Mouse (Mus musculus): ENCODE measurements around the gene Dctn2. TPM values are rescaled to one million over a fixed set of nuclear protein-coding genes. Genes with fewer than 3 reads are reported as not detected.

Dctn2 gene
- total and polyA plus RNA-seq, 3 experiments = 66.3 to 91.9 (median 79.1) TPM

DNA sequence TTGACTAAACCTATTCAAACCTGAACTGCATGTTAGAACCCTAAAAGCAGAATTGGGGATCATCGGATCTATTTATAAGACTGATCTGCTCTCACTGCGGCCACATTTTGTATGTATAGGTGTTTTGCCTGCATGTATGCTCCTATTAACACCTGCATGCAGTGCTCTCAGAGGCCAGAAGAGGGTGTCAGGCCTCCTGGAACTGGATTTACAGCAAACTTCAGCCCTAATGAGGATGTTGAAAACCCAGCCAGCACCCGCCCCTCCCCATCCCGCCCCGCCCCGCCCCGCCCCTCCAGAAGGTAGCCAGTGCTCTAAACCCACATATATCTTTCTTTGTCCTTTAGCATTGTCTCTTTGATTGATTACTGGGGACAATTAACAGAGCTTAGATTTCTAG lies 58.3 kb downstream of the Dctn2 start (continued):
- TF ChIP-seq ZKSCAN1 (IDR thresholded peaks at IDR 0.05; ENCODE audit: borderline replicate concordance, low read depth, low read length) (no peak), CTCF (conservative IDR thresholded peaks at IDR 0.05 in 1 of 2, IDR thresholded peaks at IDR 0.05 in 1 of 2; ENCODE audit: low read depth in 2 of 2, low read length in 2 of 2) (peak; percentile 44 to 72; a peak in 3 of 4 replicates), BHLHE40 (IDR thresholded peaks at IDR 0.05; ENCODE audit: low read depth, low read length) (no peak)

DNA sequence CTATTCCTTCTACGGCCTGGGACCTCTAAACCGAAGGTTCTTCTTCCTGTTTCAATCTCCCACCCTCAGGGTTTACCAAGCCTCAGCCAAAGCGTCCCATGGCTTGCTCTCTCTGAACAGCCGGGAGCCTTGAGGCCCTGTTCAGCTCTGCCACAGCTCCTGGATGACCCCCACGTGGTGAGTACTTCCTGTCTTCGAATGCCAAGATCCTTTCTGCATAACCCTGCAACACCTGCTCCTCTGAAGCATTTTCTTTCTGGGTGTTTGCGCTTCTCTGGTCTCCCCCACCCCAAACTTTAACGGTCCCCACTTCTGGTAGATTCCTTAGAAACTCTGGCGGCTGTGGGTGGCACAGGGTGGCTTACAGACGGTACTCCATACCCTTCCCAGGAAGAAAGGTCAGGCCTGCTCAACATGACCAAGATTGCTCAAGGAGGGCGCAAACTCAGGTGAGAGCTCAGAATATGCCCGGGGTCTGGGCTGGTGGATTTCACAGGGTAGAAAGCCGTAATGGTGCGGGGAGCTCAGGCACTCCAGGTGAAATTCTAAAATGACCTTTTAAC lies 59.4 kb downstream of the Dctn2 start:
- Histone ChIP-seq H3K9ac (ENCODE audit: insufficient read depth, low read depth) (no peak overlapping the region), H3K27me3 (replicated peaks) (no peaks in the 10 kb centered on the region), H3K9me3 (replicated peaks; ENCODE audit: low read length) (no peaks in the 10 kb centered on the region), H3K4me1 (ENCODE audit: control insufficient read depth in 1 of 2, insufficient read depth in 2 of 2) (peaks cover 5 to 41% of the 10 kb centered on the region in 2 experiments), H3K27ac (ENCODE audit: insufficient read depth, low read depth) (no peak overlapping the region), H3K79me2 (replicated peaks; ENCODE audit: control insufficient read depth, extremely low read depth, insufficient read depth, poor library complexity, severe bottlenecking) (no peaks in the 10 kb centered on the region), H3K4me3 (replicated peaks in 1 of 3; ENCODE audit: low read depth in 2 of 3, low read length in 2 of 3, poor library complexity in 1 of 3) (no peak overlapping the region), H3K4me2 (ENCODE audit: insufficient read depth, low read depth, poor library complexity, severe bottlenecking) (no peak overlapping the region), H3K36me3 (replicated peaks in 1 of 2; ENCODE audit: control insufficient read depth in 1 of 2, insufficient read depth in 1 of 2, low read length in 1 of 2) (peaks cover 36 to 53% of the 10 kb centered on the region in 2 experiments)
- dilution Hi-C loops (cut with MboI; ENCODE audit: extremely low pct_ligation_motif_present, extremely low pct_unique_long_range_greater_than_20kb, low sequenced_read_pairs) = no loop called here
- no peak for DNase-seq (ENCODE audit: extremely low read depth)
- in situ Hi-C loops (cut with MboI; ENCODE audit: low pct_ligation_motif_present, low pct_unique_long_range_greater_than_20kb, low sequenced_read_pairs) = no loop called here
- TF ChIP-seq ZNF384 (IDR thresholded peaks at IDR 0.05; ENCODE audit: low read depth, low read length) = no peak
- no peak for TF ChIP-seq ETS1 (conservative IDR thresholded peaks at IDR 0.05; ENCODE audit: low read depth, low read length)
- no peak for TF ChIP-seq CTCF (conservative IDR thresholded peaks at IDR 0.05 in 1 of 2, IDR thresholded peaks at IDR 0.05 in 1 of 2; ENCODE audit: low read depth in 2 of 2, low read length in 2 of 2)
- TF ChIP-seq USF2 (conservative IDR thresholded peaks at IDR 0.05; ENCODE audit: low read depth, low read length) = no peak
- no peak for TF ChIP-seq RAD21 (IDR thresholded peaks at IDR 0.05; ENCODE audit: low read depth, low read length)
- no peak for TF ChIP-seq MEF2A (IDR thresholded peaks at IDR 0.05; ENCODE audit: borderline replicate concordance, low read depth, low read length)
- TF ChIP-seq UBTF (IDR thresholded peaks at IDR 0.05; ENCODE audit: low read depth, low read length) = no peak
- TF ChIP-seq USF1 (IDR thresholded peaks at IDR 0.05; ENCODE audit: low read depth, low read length) = no peak
- no peak for TF ChIP-seq IRF4 (IDR thresholded peaks at IDR 0.05; ENCODE audit: low read depth, low read length)
- TF ChIP-seq BHLHE40 (IDR thresholded peaks at IDR 0.05; ENCODE audit: low read depth, low read length) = no peak
- no peak for TF ChIP-seq PAX5 (IDR thresholded peaks at IDR 0.05; ENCODE audit: low read length)
- no peak for TF ChIP-seq JUND (conservative IDR thresholded peaks at IDR 0.05; ENCODE audit: low read depth, low read length)
- no peak for TF ChIP-seq POLR2A (IDR thresholded peaks at IDR 0.05; ENCODE audit: low read depth, low read length)
- no peak for TF ChIP-seq SIN3A (IDR thresholded peaks at IDR 0.05; ENCODE audit: low read length)
- TF ChIP-seq TCF12 (IDR thresholded peaks at IDR 0.05; ENCODE audit: low read depth, low read length) = no peak
- TF ChIP-seq POLR2AphosphoS2 (IDR thresholded peaks at IDR 0.05; ENCODE audit: low read depth, low read length) = no peak
